Mouse (Mus musculus): ENCODE results near the gene Csad. TPM values are rescaled to one million over a fixed set of nuclear protein-coding genes. Genes with fewer than 3 reads are reported as not detected.

Gene Csad
- polyA plus RNA-seq, 1 experiment from 2014 or later: 33.6 TPM

GRCm38 (mm10) chr15:102210816-102211215 is 6.3 kb upstream of the Csad start:
- no peaks in the 10 kb centered on the region for H3K27me3 ChIP-seq (replicated peaks)
- H3K4me2 ChIP-seq: no peak overlapping the region
- 90% methylated on average over 4 of the region's 4 CpGs for WGBS
- no peak overlapping the region for H3K9ac ChIP-seq (replicated peaks)
- peaks cover 26% of the 10 kb centered on the region for H3K4me1 ChIP-seq
- no peaks in the 10 kb centered on the region for H3K9me3 ChIP-seq (replicated peaks)
- no peak for ATAC-seq (ENCODE audit: low FRiP score)
- H3K4me3 ChIP-seq (replicated peaks): no peak overlapping the region
- peaks cover 77% of the 10 kb centered on the region for H3K36me3 ChIP-seq
- no peak overlapping the region for H3K27ac ChIP-seq (replicated peaks)

DNA sequence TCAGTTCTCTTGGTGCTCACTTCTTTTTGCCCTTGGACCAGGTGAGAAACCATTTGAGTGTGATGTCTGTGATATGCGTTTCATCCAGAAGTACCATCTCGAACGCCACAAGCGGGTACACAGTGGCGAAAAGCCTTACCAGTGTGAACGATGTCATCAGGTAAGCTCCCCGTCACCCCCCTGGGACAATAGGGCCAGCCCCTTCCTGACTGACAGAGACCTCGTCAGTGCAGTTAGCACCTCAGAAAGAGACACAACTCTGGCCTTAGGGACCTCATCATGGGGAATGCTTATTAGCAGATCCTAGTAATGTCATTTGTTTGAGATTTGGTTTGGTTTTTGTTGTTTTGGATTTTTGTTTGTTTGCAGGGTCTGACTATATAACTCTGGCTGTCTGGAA is 4.6 kb upstream of the Csad start:
- Histone ChIP-seq H3K9me3 (replicated peaks) (no peaks in the 10 kb centered on the region), H3K4me3 (replicated peaks) (no peak overlapping the region), H3K27ac (replicated peaks) (no peak overlapping the region), H3K4me2 (no peak overlapping the region), H3K4me1 (peaks cover 43% of the 10 kb centered on the region), H3K27me3 (replicated peaks) (no peaks in the 10 kb centered on the region), H3K9ac (replicated peaks) (no peak overlapping the region), H3K36me3 (peaks cover 66% of the 10 kb centered on the region)
- no peak for ATAC-seq (ENCODE audit: low FRiP score)
- WGBS: 91% methylated on average over 8 of the region's 8 CpGs

DNA sequence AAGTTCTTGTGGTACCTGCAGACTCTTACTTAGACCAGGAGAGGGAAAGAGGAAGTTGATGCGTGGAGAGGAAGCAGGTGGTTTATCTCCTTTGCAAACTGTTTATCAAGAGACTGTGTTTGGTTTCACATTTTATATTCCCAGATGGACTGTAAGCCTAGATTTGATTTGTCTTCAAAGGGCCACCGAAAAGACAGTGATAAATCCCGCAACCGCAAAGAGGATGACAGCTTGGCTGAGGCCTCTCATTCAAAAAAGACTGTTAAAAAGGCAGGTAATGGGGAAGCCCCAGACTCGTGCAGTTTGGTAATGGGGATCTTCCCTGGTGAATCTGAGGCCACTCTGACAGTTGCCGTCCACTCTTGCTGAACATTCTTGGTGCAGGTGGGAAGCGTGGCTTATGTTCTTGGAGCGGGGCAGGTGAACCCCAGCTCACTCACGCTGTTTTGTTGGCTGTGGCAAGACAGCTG is 3.6 kb upstream of the Csad start:
- Histone ChIP-seq H3K27ac (replicated peaks) (no peak overlapping the region), H3K36me3 (peaks cover 57% of the 10 kb centered on the region), H3K27me3 (replicated peaks) (no peaks in the 10 kb centered on the region), H3K4me1 (peaks cover 44% of the 10 kb centered on the region), H3K9me3 (replicated peaks) (no peaks in the 10 kb centered on the region), H3K4me3 (replicated peaks) (no peak overlapping the region), H3K4me2 (no peak overlapping the region), H3K9ac (replicated peaks) (no peak overlapping the region)
- 80% methylated on average over 9 of the region's 9 CpGs for WGBS
- ATAC-seq (ENCODE audit: low FRiP score): no peak

GRCm38 (mm10) chr15:102207351-102207750 is 2.8 kb upstream of the Csad start:
- no peaks in the 10 kb centered on the region for H3K9me3 ChIP-seq (replicated peaks)
- H3K27me3 ChIP-seq (replicated peaks): no peaks in the 10 kb centered on the region
- H3K4me2 ChIP-seq: peak overlapping the region; percentile 3; the same call in 1 of the 2 replicates
- H3K9ac ChIP-seq (replicated peaks): peak overlapping the region; percentile 32; the same call in 1 of the 2 replicates
- no peak overlapping the region for H3K27ac ChIP-seq (replicated peaks)
- no peak overlapping the region for H3K4me3 ChIP-seq (replicated peaks)
- H3K36me3 ChIP-seq: peaks cover 49% of the 10 kb centered on the region
- H3K4me1 ChIP-seq: peaks cover 49% of the 10 kb centered on the region
- WGBS: 74% methylated on average over 3 of the region's 3 CpGs
- no peak for ATAC-seq (ENCODE audit: low FRiP score)

DNA sequence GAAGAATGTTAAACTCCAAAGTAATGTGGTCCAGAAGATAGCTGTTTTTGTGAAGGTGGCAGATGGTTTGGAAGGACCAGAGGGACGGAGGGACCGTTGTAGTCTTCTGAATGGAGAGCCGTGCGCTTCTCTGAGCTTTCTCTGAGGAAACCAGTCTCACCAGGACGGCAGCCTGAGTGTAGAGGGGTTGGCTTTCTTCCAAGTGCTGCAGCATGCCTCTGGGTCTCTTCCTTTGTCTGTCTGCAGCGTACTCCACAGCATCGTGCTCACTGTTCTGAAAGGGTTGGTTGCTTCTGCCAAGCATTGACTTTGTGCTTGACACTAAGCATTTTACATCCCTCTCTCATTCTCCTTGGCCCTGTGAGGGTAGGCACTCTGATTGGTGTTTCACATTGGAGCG is 1.3 kb upstream of the Csad start:
- Histone ChIP-seq H3K9ac (replicated peaks) (peak overlapping the region; percentile 87), H3K4me3 (replicated peaks) (peak overlapping the region; percentile 82), H3K36me3 (peaks cover 39% of the 10 kb centered on the region), H3K4me2 (peak overlapping the region; percentile 65), H3K4me1 (peaks cover 53% of the 10 kb centered on the region), H3K9me3 (replicated peaks) (no peaks in the 10 kb centered on the region), H3K27me3 (replicated peaks) (no peaks in the 10 kb centered on the region), H3K27ac (replicated peaks) (peak overlapping the region; percentile 99)
- ATAC-seq (ENCODE audit: low FRiP score): peak; percentile 19; the same call in 1 of the 2 replicates
- 30% methylated on average over 8 of the region's 8 CpGs for WGBS

DNA sequence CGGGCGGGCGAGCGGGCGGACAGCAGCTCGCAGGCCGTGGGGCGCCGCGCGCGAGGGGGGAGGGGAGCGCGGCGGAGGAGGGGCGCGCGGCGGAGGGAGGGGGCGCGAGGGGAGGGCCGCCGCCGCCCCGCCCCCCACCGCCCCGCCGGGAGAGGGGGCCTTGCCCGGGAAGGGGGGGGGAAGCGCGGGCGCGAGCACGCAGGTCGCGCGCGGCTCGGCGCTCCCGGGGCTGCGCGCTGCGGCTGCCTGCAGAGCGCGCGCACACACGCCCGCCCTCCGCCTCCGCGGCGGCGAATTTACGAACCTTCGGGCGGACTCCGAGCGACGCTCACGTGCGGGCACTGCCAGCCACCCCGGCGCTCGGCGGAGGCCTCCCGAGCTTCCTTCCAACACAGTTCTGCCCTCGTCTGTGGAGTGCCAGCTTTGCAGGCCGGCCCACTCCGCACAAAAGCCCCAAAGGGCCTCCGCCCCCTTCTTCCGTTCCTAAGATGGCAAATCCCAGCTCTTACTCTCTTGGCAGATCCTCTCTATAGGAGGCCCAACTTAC is 616 bp downstream of the Csad start:
- Histone ChIP-seq H3K9me3 (replicated peaks) (no peaks in the 10 kb centered on the region), H3K4me2 (peak overlapping the region; percentile 65), H3K27ac (replicated peaks) (peak overlapping the region; percentile 99), H3K4me3 (replicated peaks) (peak overlapping the region; percentile 82), H3K36me3 (peaks cover 20% of the 10 kb centered on the region), H3K27me3 (replicated peaks) (no peaks in the 10 kb centered on the region), H3K4me1 (peaks cover 53% of the 10 kb centered on the region), H3K9ac (replicated peaks) (peak overlapping the region; percentile 87)
- peak; percentile 43 for ATAC-seq (ENCODE audit: low FRiP score)
- under 1% methylated on average over 22 of the region's 72 CpGs for WGBS

DNA sequence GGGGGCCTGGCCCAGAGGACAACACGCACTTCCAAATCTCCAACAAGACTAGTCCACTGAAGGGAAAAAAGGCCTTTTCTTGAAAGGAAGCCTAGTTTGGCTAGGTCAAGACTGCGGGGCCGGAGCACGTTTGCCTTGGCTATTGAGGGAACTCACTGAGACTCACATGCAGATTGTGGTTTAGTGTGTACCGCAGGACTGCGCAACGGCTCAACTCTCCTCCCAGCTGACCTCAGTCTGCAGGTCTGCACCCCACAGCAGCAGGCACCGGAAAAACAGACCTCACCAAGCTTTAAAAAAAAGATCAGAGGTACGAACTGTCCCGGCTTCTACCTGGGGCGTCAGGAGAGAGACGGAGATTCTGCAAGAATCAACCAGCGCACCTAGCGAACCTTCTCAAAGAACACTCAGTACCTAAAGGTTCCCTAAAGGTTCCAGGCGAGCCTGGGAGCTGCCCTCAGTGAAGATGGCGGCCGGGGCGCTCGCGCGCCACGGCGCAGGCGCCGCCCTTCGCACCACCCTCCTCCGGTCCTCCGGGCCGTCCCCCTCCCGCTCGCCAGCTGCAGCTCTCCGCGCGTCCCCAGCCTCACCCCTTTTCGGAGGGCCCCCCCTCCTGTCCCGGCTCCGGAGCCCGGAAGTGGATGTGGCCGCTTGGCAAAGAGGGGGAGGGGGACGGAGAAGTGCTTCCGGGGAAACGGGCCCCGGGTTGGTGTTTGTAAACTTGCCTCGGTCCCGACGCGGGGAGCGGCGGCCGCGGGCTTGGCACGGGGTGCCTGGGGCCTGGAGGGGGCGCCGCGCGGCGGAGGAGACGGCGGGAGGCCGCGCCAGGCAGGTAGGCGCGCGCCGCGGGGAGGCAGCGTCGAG is 1.3 kb downstream of the Csad start, which contains the start of gene Zfp740:
TSS of gene Zfp740 (plus strand) at position 279 of the 864 bp plus-strand sequence.
- ATAC-seq (ENCODE audit: low FRiP score): peak; percentile 97
- H3K4me3 ChIP-seq (replicated peaks): peak within 1 kb of the TSS; percentile 82
- under 1% methylated on average over 50 of the region's 68 CpGs for WGBS
- peaks cover 14% of the 10 kb centered on the region for H3K36me3 ChIP-seq
- H3K9me3 ChIP-seq (replicated peaks): no peaks in the 10 kb centered on the region
- peak within 1 kb of the TSS; percentile 99 for H3K27ac ChIP-seq (replicated peaks)
- no peaks in the 10 kb centered on the region for H3K27me3 ChIP-seq (replicated peaks)
- peak within 1 kb of the TSS; percentile 87 for H3K9ac ChIP-seq (replicated peaks)
- H3K4me2 ChIP-seq: peak within 1 kb of the TSS; percentile 65
- H3K4me1 ChIP-seq: peaks cover 50% of the 10 kb centered on the region

DNA sequence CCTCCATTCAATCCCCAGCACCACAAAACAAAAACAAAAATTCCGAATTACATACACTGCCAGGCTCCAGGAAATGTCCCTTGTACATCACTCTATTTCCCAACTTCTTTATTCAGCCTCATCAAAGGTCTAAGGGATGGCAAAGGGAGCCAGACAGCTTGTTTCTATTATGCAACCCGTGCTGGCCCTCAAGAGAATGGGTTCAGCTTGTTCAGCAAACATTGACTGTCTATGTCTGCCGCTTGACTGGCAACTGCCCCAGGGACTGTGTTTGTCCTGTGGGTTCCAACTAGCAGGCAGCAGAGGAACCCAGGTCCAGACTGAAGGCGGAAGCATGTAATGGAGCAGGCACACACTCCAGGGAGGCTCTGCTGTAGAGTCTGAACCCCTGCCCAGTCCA is 5.7 kb downstream of the Csad start:
- H3K27me3 ChIP-seq (replicated peaks): no peaks in the 10 kb centered on the region
- WGBS: 82% methylated on average over 4 of the region's 4 CpGs
- H3K4me3 ChIP-seq (replicated peaks): no peak overlapping the region
- no peak overlapping the region for H3K9ac ChIP-seq (replicated peaks)
- ATAC-seq (ENCODE audit: low FRiP score): no peak
- H3K4me2 ChIP-seq: no peak overlapping the region
- H3K4me1 ChIP-seq: peaks cover 9% of the 10 kb centered on the region
- H3K9me3 ChIP-seq (replicated peaks): no peaks in the 10 kb centered on the region
- no peak overlapping the region for H3K27ac ChIP-seq (replicated peaks)
- H3K36me3 ChIP-seq: no peaks in the 10 kb centered on the region

- Histone ChIP-seq H3K9me3 (replicated peaks) (no peaks in the 10 kb centered on the region), H3K36me3 (no peaks in the 10 kb centered on the region), H3K4me2 (no peak overlapping the region), H3K4me3 (replicated peaks) (no peak overlapping the region), H3K27me3 (replicated peaks) (no peaks in the 10 kb centered on the region), H3K4me1 (no peaks in the 10 kb centered on the region), H3K27ac (replicated peaks) (no peak overlapping the region), H3K9ac (replicated peaks) (no peak overlapping the region)
- WGBS: 81% methylated on average over 4 of the region's 4 CpGs
- ATAC-seq (ENCODE audit: low FRiP score): no peak
These were observed 9.2 kb downstream of the Csad start for GRCm38 (mm10) chr15:102195373-102195772.

GRCm38 (mm10) chr15:102194439-102194838 is 10.1 kb downstream of the Csad start:
- H3K4me2 ChIP-seq: no peak overlapping the region
- WGBS: 91% methylated on average over 4 of the region's 4 CpGs
- H3K27me3 ChIP-seq (replicated peaks): no peaks in the 10 kb centered on the region
- H3K36me3 ChIP-seq: no peaks in the 10 kb centered on the region
- ATAC-seq (ENCODE audit: low FRiP score): no peak
- H3K9me3 ChIP-seq (replicated peaks): no peaks in the 10 kb centered on the region
- H3K9ac ChIP-seq (replicated peaks): no peak overlapping the region
- no peak overlapping the region for H3K4me3 ChIP-seq (replicated peaks)
- H3K4me1 ChIP-seq: no peaks in the 10 kb centered on the region
- H3K27ac ChIP-seq (replicated peaks): no peak overlapping the region

DNA sequence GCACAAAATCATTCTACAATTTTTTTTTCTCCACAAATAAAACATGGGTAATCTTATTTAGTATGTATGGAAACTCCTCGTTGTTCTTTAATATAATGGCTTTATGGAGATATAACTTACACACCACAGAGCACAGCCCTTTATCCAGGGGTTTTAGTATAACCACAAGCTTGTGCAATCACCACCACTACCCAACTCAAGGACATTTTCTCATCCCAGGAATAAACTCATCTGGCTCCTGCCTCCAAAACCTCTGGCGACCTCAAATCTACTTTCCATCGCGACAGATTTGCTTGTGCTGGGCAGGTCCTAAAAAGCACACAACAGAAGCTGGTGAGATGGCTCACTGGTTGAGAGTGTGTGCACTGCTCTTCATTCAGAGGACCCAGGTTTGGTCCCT is 10.9 kb downstream of the Csad start:
- ATAC-seq (ENCODE audit: low FRiP score): no peak
- 82% methylated on average over 4 of the region's 4 CpGs for WGBS
- no peaks in the 10 kb centered on the region for H3K9me3 ChIP-seq (replicated peaks)
- H3K27ac ChIP-seq (replicated peaks): no peak overlapping the region
- H3K4me1 ChIP-seq: no peaks in the 10 kb centered on the region
- no peaks in the 10 kb centered on the region for H3K27me3 ChIP-seq (replicated peaks)
- no peak overlapping the region for H3K4me3 ChIP-seq (replicated peaks)
- no peak overlapping the region for H3K4me2 ChIP-seq
- no peaks in the 10 kb centered on the region for H3K36me3 ChIP-seq
- H3K9ac ChIP-seq (replicated peaks): no peak overlapping the region

GRCm38 (mm10) chr15:102192820-102193386 is 11.6 kb downstream of the Csad start:
- H3K36me3 ChIP-seq: no peaks in the 10 kb centered on the region
- no peaks in the 10 kb centered on the region for H3K9me3 ChIP-seq (replicated peaks)
- H3K4me3 ChIP-seq (replicated peaks): no peak overlapping the region
- H3K27me3 ChIP-seq (replicated peaks): no peaks in the 10 kb centered on the region
- no peak overlapping the region for H3K9ac ChIP-seq (replicated peaks)
- WGBS: 85% methylated on average over 5 of the region's 5 CpGs
- no peak overlapping the region for H3K27ac ChIP-seq (replicated peaks)
- H3K4me2 ChIP-seq: no peak overlapping the region
- no peak for ATAC-seq (ENCODE audit: low FRiP score)
- H3K4me1 ChIP-seq: no peaks in the 10 kb centered on the region
